Mouse (Mus musculus) adipocyte (in vitro differentiated cells): ENCODE measurements around the gene Pla2g6.

ENCODE experiments used
- DNase-seq: peaks from one replicate; pipeline ENCODE4 v3.0.0-alpha.2; 2016; ENCODE audit warnings: low spot score

Pla2g6 gene

GRCm38 (mm10) chr15:79238036-79238435 lies 90.2 kb downstream of the Pla2g6 start:
- no peak for DNase-seq
